Mouse (Mus musculus): Measurements from ENCODE around the gene Ndufab1. TPM values are rescaled to one million over a fixed set of nuclear protein-coding genes. Genes with fewer than 3 reads are reported as not detected.

Gene Ndufab1
- 10 to 100 TPM; 60.5 to 80.7 TPM for total RNA-seq (2023)

DNA sequence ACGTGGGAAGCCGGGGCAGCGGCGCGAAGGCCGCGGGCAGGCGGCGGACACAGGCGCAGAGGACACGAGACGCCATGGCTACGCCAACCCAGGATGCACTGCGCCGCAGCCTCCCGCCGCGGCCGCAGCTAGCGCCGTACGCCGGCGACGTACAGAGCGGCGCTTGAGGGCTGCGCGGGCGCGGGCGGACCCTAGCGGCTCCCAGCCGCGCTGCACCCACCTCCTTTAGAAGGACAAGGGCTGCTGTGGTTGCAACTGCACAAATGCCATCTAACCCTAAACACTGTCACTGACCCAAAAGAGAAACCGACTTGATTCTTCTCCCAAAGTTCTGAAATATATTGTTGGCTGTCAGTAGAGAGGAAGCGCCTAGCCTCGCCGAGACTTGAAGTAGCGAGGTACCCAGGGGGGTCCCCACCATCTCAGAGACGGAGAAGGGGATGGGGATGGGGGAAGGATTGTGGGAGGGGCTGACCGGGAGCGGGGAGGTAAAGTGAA lies at the start of gene Ndufab1:
Ndufab1 (minus strand) TSS at position 140 of the 498 bp plus-strand sequence.

DNA sequence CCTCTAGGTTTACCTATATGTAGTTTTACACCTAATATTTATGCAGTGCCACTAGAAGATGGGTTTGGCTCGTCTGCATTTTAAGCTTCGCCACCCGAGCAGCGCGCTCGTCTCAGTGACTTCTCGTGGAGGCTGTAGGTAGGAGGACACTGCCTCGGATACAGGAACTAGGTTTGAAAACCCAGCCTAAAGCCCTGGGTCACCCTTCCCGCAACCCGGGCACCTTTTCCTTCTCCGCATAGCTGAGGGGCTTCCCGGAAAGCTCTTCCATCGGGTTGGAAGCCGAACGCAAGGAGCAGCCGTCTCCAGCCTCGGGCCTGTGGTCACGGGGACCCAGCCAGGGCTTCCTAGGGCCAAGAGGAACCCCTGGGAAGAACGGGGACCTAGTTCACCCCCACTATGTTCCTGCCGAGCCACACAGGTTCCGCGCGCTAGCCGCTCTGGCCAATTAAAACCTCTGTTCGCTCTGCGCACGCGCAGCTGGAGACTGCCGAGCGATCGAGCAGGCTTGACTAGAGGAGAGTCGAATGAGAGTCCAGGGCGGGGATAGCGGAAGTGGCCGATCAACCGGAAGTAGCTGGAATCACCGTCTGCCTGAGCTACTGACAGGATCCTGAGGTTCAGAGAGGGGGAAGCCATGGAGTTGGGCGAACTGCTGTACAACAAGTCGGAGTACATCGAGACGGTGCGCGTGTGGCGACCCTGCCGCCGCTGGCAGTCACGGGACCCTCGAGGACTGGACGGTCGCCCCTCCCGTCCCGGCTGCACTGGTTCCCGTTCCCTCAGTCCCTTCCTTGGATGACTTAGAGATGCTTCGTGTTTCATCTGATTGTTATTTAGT lies 31.0 kb upstream of the Ndufab1 start, which contains the start of the genes Palb2 and Dctn5:
Palb2 (minus strand) TSS at position 489 of the 841 bp plus-strand sequence.
Dctn5 (plus strand) TSS at position 545 of the 841 bp plus-strand sequence.

DNA sequence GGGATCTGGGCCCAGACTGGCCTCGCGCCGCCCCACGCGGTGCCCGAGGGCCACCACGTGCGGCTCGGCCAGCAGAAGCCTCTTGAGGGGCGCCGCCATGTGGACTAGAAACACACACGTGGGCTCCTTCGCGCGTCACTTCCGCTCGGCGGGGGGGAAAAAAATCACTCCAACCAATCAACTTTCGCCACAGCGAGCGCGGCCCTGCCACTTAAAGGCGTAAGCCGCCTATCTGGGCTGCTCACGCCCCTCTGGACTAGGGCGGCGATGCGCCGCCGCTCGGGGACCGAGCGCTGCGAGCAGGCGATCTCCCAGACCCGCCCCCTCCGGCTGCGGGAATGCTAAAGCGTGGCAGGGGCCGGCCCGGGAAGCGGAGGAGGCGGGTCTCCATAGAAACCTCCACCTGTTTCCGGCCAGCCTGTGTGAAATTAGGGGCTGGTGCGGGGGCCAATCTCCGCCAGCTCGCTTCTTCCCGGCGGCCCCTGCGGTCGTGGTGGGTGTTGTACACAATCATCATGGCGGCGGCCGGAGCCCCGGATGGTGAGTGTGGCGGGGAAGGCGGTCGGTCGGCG lies 34.7 kb downstream of the Ndufab1 start, which contains the start of the genes Ubfd1 and Ears2:
Ubfd1 (plus strand) TSS at position 231 of the 572 bp plus-strand sequence.
Ears2 (minus strand) TSS at position 319 of the 572 bp plus-strand sequence.

Other genes starting within 250 kb of the Ndufab1 start
- not detected for gene Scnn1b, start 236.8 kb downstream of the Ndufab1 start, total RNA-seq (2023)
- gene Cog7, start 120.2 kb downstream of the Ndufab1 start, total RNA-seq (2023): 10 to 100 TPM; 14.7 to 14.9 TPM
- 100 to 1,000 TPM; 366 to 392 TPM for gene Gga2, start 80.7 kb downstream of the Ndufab1 start, total RNA-seq (2023)
- 10 to 100 TPM; 44.9 to 49.4 TPM for gene Ubfd1, start 34.7 kb downstream of the Ndufab1 start, total RNA-seq (2023)
- gene Ears2, start 34.6 kb downstream of the Ndufab1 start, total RNA-seq (2023): 10 to 100 TPM; 17.4 to 19.4 TPM
- gene Palb2, start 31.1 kb upstream of the Ndufab1 start, total RNA-seq (2023): 1 to 10 TPM; 8.9 to 9.7 TPM
- 10 to 100 TPM; 76.0 to 84.1 TPM for gene Dctn5, start 31.2 kb upstream of the Ndufab1 start, total RNA-seq (2023)
- 1 to 10 TPM; 4.5 to 4.7 TPM for gene Plk1, start 57.6 kb upstream of the Ndufab1 start, total RNA-seq (2023)
- not detected for gene Ern2, start 84.3 kb upstream of the Ndufab1 start, total RNA-seq (2023)
- gene Chp2, start 117.6 kb upstream of the Ndufab1 start, total RNA-seq (2023): not detected
- gene Prkcb, start 186.9 kb upstream of the Ndufab1 start, total RNA-seq (2023): 100 to 1,000 TPM; 579 to 593 TPM

Data from B cell, adult 67 days (primary cell).